Mouse (Mus musculus) ovary, adult 18-20 months (tissue): ENCODE data around the gene Colq.

Experiments
- DNase-seq: peaks from one replicate; pipeline ENCODE4 v3.0.0; 2022; ENCODE audit warnings: low spot score, mixed read lengths

The Colq gene

GRCm38 (mm10) chr14:31525040-31525810, 65.9 kb downstream of the Colq start:
- DNase-seq: no peak

GRCm38 (mm10) chr14:31521318-31521717, 69.8 kb downstream of the Colq start:
- no peak for DNase-seq

GRCm38 (mm10) chr14:31519165-31519564, 72.0 kb downstream of the Colq start:
- DNase-seq: no peak

- no peak for DNase-seq
Observed at GRCm38 (mm10) chr14:31515895-31516294, 75.2 kb downstream of the Colq start.

GRCm38 (mm10) chr14:31510322-31510721, 80.8 kb downstream of the Colq start:
- no peak for DNase-seq

GRCm38 (mm10) chr14:31509911-31510310, 81.2 kb downstream of the Colq start:
- DNase-seq: no peak

- no peak for DNase-seq
Observed at GRCm38 (mm10) chr14:31506456-31506855, 84.7 kb downstream of the Colq start.

- DNase-seq: no peak
Observed at GRCm38 (mm10) chr14:31503406-31503805, 87.7 kb downstream of the Colq start.

- DNase-seq: no peak
Observed at GRCm38 (mm10) chr14:31499526-31499925, 91.6 kb downstream of the Colq start.

GRCm38 (mm10) chr14:31496241-31496646, 94.9 kb downstream of the Colq start:
- no peak for DNase-seq

GRCm38 (mm10) chr14:31495538-31495937, 95.6 kb downstream of the Colq start:
- DNase-seq: no peak

- peak; percentile 86 for DNase-seq
Observed at GRCm38 (mm10) chr14:31494975-31495455, 96.1 kb downstream of the Colq start, which contains the start of gene Mettl6. Gene Mettl6, minus strand, starts transcription at chr14:31495040.

- DNase-seq: no peak
Observed at GRCm38 (mm10) chr14:31494349-31494974, 96.7 kb downstream of the Colq start, which contains the start of gene Eaf1. Gene Eaf1, plus strand, starts transcription at chr14:31494399.

GRCm38 (mm10) chr14:31493901-31494300, 97.2 kb downstream of the Colq start:
- no peak for DNase-seq

GRCm38 (mm10) chr14:31488055-31488454, 103.1 kb downstream of the Colq start:
- DNase-seq: no peak

- DNase-seq: no peak
Observed at GRCm38 (mm10) chr14:31486465-31486864, 104.7 kb downstream of the Colq start.

- no peak for DNase-seq
Observed at GRCm38 (mm10) chr14:31482417-31482816, 108.7 kb downstream of the Colq start.

- DNase-seq: no peak
Observed at GRCm38 (mm10) chr14:31473297-31473696, 117.8 kb downstream of the Colq start.
